ENCODE assay signal across 9 mouse cellular contexts in genomic region chr4:149894300-149894699, GRCm38 (mm10).
DNase-seq lines count a peak whose midpoint lies in the region; ATAC-seq and TF ChIP-seq lines count a peak whose summit lies in the region.
"Had no signal": no experiment of that assay in that cellular context is flagged by ENCODE, and none has a peak within 500 bp of the region (broad histone marks: within the 10 kb centered on the region; RNA-seq: fewer than 3 reads in every experiment).

No protein-coding gene starts in this region.

- no peak overlapping the region for H3K4me2 ChIP-seq in forebrain, postnatal 0 days (ENCODE audit: low read depth)
- H3K4me2 ChIP-seq in lung, embryonic 14.5 days = no peak overlapping the region
- H3K4me2 ChIP-seq in hindbrain, embryonic 13.5 days = no peak overlapping the region
- no peak overlapping the region for H3K4me2 ChIP-seq in neural tube, embryonic 14.5 days (ENCODE audit: low read depth, low read length)

- no peak overlapping the region for H3K4me3 ChIP-seq in forebrain, embryonic 10.5 days
- H3K4me3 ChIP-seq in forebrain, postnatal 0 days (ENCODE audit: low read depth, low read length) = no peak overlapping the region
- no peak overlapping the region for H3K4me3 ChIP-seq in lung, embryonic 14.5 days (ENCODE audit: low read depth, low read length)
- H3K4me3 ChIP-seq in hindbrain, embryonic 13.5 days = no peak overlapping the region
- no peak overlapping the region for H3K4me3 ChIP-seq in neural tube, embryonic 14.5 days (ENCODE audit: low read depth, low read length)

- peak overlapping the region; percentile 83 for H3K27ac ChIP-seq in forebrain, embryonic 10.5 days
- H3K27ac ChIP-seq in forebrain, postnatal 0 days (ENCODE audit: low read depth, low read length) = no peak overlapping the region
- peak overlapping the region; percentile 81 for H3K27ac ChIP-seq in lung, embryonic 14.5 days (ENCODE audit: low read depth)
- H3K27ac ChIP-seq in hindbrain, embryonic 13.5 days = peak overlapping the region; percentile 74
- H3K27ac ChIP-seq in neural tube, embryonic 14.5 days (ENCODE audit: low read depth, low read length) = peak overlapping the region; percentile 30

- intact Hi-C loops in left cerebral cortex, postnatal 25 days (cut with DNase I) = no loop called here

- peaks cover 9% of the 10 kb centered on the region for H3K36me3 ChIP-seq in forebrain, embryonic 10.5 days (replicated peaks)
- H3K36me3 ChIP-seq in forebrain, postnatal 0 days (ENCODE audit: insufficient read depth) = no peaks in the 10 kb centered on the region
- 0 out of 2 replicates have a peak, but pooled peaks cover 7% of the 10 kb centered on the region for H3K36me3 ChIP-seq in lung, embryonic 14.5 days (ENCODE audit: insufficient read depth)
- peaks cover 4% of the 10 kb centered on the region; the same call in 1 of the 2 replicates for H3K36me3 ChIP-seq in hindbrain, embryonic 13.5 days
- H3K36me3 ChIP-seq in neural tube, embryonic 14.5 days (ENCODE audit: control insufficient read depth, insufficient read depth, low read length) = no peaks in the 10 kb centered on the region

- 94% methylated on average over 7 of the region's 7 CpGs for WGBS in forebrain, embryonic 10.5 days
- WGBS in forebrain, postnatal 0 days = 89% methylated on average over 7 of the region's 7 CpGs
- WGBS in lung, embryonic 14.5 days = 90% methylated on average over 7 of the region's 7 CpGs
- WGBS in hindbrain, embryonic 13.5 days = 82% methylated on average over 7 of the region's 7 CpGs
- 85% methylated on average over 7 of the region's 7 CpGs for WGBS in neural tube, embryonic 14.5 days

- no peaks in the 10 kb centered on the region for H3K27me3 ChIP-seq in forebrain, embryonic 10.5 days (ENCODE audit: poor library complexity, severe bottlenecking)
- H3K27me3 ChIP-seq in forebrain, postnatal 0 days (ENCODE audit: insufficient read depth, low read length) = no peaks in the 10 kb centered on the region
- H3K27me3 ChIP-seq in lung, embryonic 14.5 days (ENCODE audit: insufficient read depth, low read length) = no peaks in the 10 kb centered on the region
- no peaks in the 10 kb centered on the region for H3K27me3 ChIP-seq in hindbrain, embryonic 13.5 days
- no peaks in the 10 kb centered on the region for H3K27me3 ChIP-seq in neural tube, embryonic 14.5 days (ENCODE audit: control insufficient read depth, insufficient read depth, low read length)

- no peaks in the 10 kb centered on the region for H3K9me3 ChIP-seq in forebrain, embryonic 10.5 days
- no peaks in the 10 kb centered on the region for H3K9me3 ChIP-seq in forebrain, postnatal 0 days (ENCODE audit: low read length)
- no peaks in the 10 kb centered on the region for H3K9me3 ChIP-seq in lung, embryonic 14.5 days (ENCODE audit: low read depth, low read length)
- no peaks in the 10 kb centered on the region for H3K9me3 ChIP-seq in hindbrain, embryonic 13.5 days
- no peaks in the 10 kb centered on the region for H3K9me3 ChIP-seq in neural tube, embryonic 14.5 days (ENCODE audit: control insufficient read depth, low read length)

- no peak for DNase-seq in forebrain, embryonic 10.5 days (ENCODE audit: extremely low spot score, low spot score)
- no peak for DNase-seq in forebrain, postnatal 0 days
- DNase-seq in lung, embryonic 14.5 days = no peak
- DNase-seq in lung, postnatal 14 days = no peak
- no peak for DNase-seq in left cerebral cortex, postnatal 25 days (ENCODE audit: low spot score in 2 of 2)
- no peak for DNase-seq in gastrocnemius, postnatal 25 days
- DNase-seq: adrenal gland, postnatal 10 days had no signal

- no peak overlapping the region for H3K9ac ChIP-seq in forebrain, postnatal 0 days
- no peak overlapping the region for H3K9ac ChIP-seq in lung, embryonic 14.5 days
- no peak overlapping the region for H3K9ac ChIP-seq in hindbrain, embryonic 13.5 days
- no peak overlapping the region for H3K9ac ChIP-seq in neural tube, embryonic 14.5 days (replicated peaks; ENCODE audit: low read depth, low read length)

- no peak for TF ChIP-seq CTCF in forebrain, postnatal 0 days (IDR thresholded peaks at IDR 0.05; ENCODE audit: low read depth)
- no peak for TF ChIP-seq CTCF in lung, embryonic 14.5 days (IDR thresholded peaks at IDR 0.05; ENCODE audit: low read depth)

- no peak for ATAC-seq in forebrain, postnatal 0 days
- ATAC-seq in lung, embryonic 14.5 days (ENCODE audit: insufficient read depth) = no peak
- no peak for ATAC-seq in hindbrain, embryonic 13.5 days (ENCODE audit: low FRiP score)
- no peak for ATAC-seq in neural tube, embryonic 14.5 days (ENCODE audit: low read depth)

- H3K4me1 ChIP-seq in forebrain, embryonic 10.5 days = peaks cover 63% of the 10 kb centered on the region
- no peaks in the 10 kb centered on the region for H3K4me1 ChIP-seq in forebrain, postnatal 0 days (ENCODE audit: insufficient read depth)
- H3K4me1 ChIP-seq in lung, embryonic 14.5 days (ENCODE audit: insufficient read depth) = peaks cover 28% of the 10 kb centered on the region
- H3K4me1 ChIP-seq in hindbrain, embryonic 13.5 days (replicated peaks) = peaks cover 53% of the 10 kb centered on the region
- peaks cover 10% of the 10 kb centered on the region; the same call in 1 of the 2 replicates for H3K4me1 ChIP-seq in neural tube, embryonic 14.5 days (ENCODE audit: control insufficient read depth, insufficient read depth, low read length)
